Mouse (Mus musculus): ENCODE measurements around the gene Gm6793. TPM values are rescaled to one million over a fixed set of nuclear protein-coding genes. Genes with fewer than 3 reads are reported as not detected.

The Gm6793 gene
- polyA plus RNA-seq, 1 experiment from 2014 or later: 0.63 TPM

DNA sequence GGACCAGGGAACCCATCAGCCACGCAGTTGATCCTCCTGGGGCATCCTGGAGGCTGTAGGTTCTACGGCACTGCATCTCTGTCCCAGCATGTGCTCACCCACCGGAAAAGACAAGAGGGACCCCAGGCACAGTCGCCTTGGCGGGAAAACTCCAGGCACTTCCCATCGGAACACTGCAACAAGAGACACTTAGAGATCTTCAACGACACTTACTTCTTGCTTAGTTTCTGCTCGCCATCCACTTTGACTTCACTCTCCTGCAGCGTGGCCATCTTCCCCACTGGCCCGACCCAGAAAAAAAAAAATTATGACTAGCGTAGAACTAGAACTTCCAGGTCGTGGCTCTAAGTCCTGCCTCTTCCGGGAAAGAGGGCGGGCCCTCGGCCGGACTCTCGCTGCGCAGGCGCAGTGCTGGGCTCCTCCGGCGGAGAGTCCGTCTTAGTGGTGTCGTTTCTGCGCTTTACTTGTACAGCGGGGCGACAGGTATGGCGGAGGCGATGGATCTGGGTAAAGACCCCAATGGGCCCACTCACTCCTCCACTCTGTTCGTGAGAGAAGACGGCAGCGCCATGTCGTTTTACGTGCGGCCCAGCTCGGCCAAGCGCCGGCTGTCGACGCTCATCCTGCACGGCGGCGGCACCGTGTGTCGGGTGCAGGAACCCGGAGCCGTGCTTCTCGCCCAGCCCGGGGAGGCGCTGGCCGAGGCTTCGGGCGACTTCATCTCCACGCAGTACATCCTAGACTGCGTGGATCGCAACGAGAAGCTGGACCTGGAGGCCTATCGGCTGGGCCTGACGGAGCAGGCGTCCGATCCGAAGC, 3.6 kb downstream of the Gm6793 start, which contains the start of the genes Kars and Terf2ip:
Gene Kars (minus strand): TSS at position 327 of the 819 bp plus-strand sequence.
Gene Terf2ip (plus strand): TSS at position 402 of the 819 bp plus-strand sequence.
- Histone ChIP-seq H3K4me1 (replicated peaks) (peaks cover 11% of the 10 kb centered on the region), H3K4me2 (replicated peaks) (peak within 1 kb of the TSS; percentile 93), H3K36me3 (peaks cover 3% of the 10 kb centered on the region; the same call in 1 of the 2 replicates), H3K9ac (peak within 1 kb of the TSS; percentile 90), H3K27ac (peak within 1 kb of the TSS; percentile 79), H3K4me3 (replicated peaks) (peak within 1 kb of the TSS; percentile 96), H3K27me3 (replicated peaks) (no peaks in the 10 kb centered on the region), H3K9me3 (no peaks in the 10 kb centered on the region)
- WGBS: under 1% methylated on average over 61 of the region's 61 CpGs
- peak; percentile 96 for ATAC-seq

DNA sequence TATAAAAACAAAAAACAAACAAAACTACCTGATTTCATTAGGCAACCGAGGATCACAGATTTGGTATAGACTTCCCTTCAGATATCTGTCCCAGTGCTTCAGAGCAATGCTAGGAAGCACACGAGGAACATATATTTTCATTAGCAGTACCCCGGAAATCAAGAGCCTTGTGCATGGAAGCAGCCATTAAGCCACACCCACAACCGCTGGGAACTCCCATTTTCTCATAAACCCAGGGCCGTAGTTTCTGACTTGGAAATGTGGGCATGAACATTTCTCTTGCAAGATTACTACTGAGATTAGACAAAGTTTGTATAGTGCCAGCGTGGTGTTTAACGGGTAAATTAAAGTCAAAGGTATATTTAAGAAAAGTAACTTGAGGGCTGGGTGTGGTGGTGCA, 5.3 kb downstream of the Gm6793 start:
- no peak overlapping the region for H3K27ac ChIP-seq
- 0 out of 2 replicates have a peak overlapping the region, but pooled peaks have one; percentile 93 for H3K4me2 ChIP-seq (replicated peaks)
- no peaks in the 10 kb centered on the region for H3K27me3 ChIP-seq (replicated peaks)
- peaks cover 11% of the 10 kb centered on the region for H3K4me1 ChIP-seq (replicated peaks)
- H3K36me3 ChIP-seq: peaks cover 8% of the 10 kb centered on the region
- ATAC-seq: no peak
- H3K9me3 ChIP-seq: no peaks in the 10 kb centered on the region
- H3K9ac ChIP-seq: no peak overlapping the region
- 90% methylated on average over 7 of the region's 7 CpGs for WGBS
- H3K4me3 ChIP-seq (replicated peaks): no peak overlapping the region

DNA sequence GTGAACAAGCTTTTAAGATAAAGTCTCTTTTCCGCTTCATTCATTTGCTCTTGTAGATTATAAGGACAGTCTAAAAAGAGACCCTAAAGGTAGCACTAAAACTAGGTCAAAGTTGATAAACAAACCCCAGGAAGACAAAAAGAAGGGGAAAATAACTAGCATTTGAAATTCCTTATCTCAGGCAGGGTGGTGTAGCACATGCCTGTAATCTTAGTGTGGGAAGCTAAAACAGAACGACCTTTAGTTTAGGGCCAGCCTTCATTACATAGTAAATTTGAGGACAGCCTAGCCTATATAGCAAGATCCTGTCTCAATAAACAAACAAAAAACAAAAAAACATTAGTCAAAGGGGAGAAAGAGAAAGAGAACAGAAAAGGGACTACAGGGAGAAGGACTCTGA, 7.2 kb downstream of the Gm6793 start:
- WGBS: 89% methylated on average over 2 of the region's 2 CpGs
- H3K27ac ChIP-seq: no peak overlapping the region
- H3K27me3 ChIP-seq (replicated peaks): no peaks in the 10 kb centered on the region
- H3K4me2 ChIP-seq (replicated peaks): no peak overlapping the region
- H3K4me3 ChIP-seq (replicated peaks): no peak overlapping the region
- H3K4me1 ChIP-seq (replicated peaks): peaks cover 5% of the 10 kb centered on the region
- peaks cover 18% of the 10 kb centered on the region for H3K36me3 ChIP-seq
- H3K9me3 ChIP-seq: no peaks in the 10 kb centered on the region
- no peak for ATAC-seq
- H3K9ac ChIP-seq: no peak overlapping the region

GRCm38 (mm10) chr8:112005601-112006000, 9.2 kb downstream of the Gm6793 start:
- peaks cover 38% of the 10 kb centered on the region for H3K36me3 ChIP-seq
- no peaks in the 10 kb centered on the region for H3K27me3 ChIP-seq (replicated peaks)
- no peak overlapping the region for H3K27ac ChIP-seq
- no peaks in the 10 kb centered on the region for H3K9me3 ChIP-seq
- no peak overlapping the region for H3K4me2 ChIP-seq (replicated peaks)
- H3K4me1 ChIP-seq (replicated peaks): no peaks in the 10 kb centered on the region; the same call in 1 of the 2 replicates
- ATAC-seq: no peak
- H3K9ac ChIP-seq: no peak overlapping the region
- WGBS: 94% methylated on average over 6 of the region's 6 CpGs
- H3K4me3 ChIP-seq (replicated peaks): no peak overlapping the region

DNA sequence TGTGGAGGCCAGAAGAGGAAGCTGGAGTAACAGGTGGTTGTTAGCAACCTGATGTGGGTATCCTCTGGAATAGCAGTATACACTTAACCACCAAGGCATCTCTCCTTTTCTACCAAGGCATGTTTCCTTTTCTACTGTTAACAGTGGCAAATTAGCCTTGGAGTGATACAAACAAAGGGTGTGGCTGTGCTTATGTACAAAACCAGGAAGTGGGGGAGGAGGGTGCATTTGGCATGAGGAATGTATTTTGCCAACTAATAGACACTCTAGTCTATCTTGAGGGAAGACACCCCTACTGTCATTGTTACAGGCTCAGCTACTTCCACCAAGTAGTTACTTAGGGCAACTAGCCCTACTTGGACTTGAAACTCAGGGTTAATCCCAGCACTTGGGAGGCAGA, 10.1 kb downstream of the Gm6793 start:
- Histone ChIP-seq H3K4me3 (replicated peaks) (no peak overlapping the region), H3K9me3 (no peaks in the 10 kb centered on the region), H3K9ac (no peak overlapping the region), H3K27ac (no peak overlapping the region), H3K4me2 (replicated peaks) (no peak overlapping the region), H3K36me3 (peaks cover 47% of the 10 kb centered on the region), H3K27me3 (replicated peaks) (no peaks in the 10 kb centered on the region), H3K4me1 (replicated peaks) (no peaks in the 10 kb centered on the region; the same call in 1 of the 2 replicates)
- no peak for ATAC-seq

DNA sequence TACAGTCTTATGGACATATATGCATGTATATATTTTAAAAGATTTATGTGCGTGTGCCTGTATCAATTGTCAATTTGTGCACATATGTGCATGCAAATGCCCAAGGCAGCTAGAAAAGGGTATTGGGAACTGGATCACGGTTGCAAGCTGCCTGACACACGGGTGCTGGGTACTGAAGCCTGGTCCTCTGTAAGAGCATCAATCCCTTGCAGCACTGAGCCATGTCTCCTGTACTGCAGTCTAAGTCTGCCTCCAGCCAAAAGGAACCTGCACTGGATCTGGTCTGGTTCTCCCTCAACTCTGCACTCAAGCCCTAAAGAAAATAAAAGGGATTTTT, 22.2 kb downstream of the Gm6793 start:
- H3K4me3 ChIP-seq (replicated peaks): no peak overlapping the region
- no peaks in the 10 kb centered on the region for H3K27me3 ChIP-seq (replicated peaks)
- 59% methylated on average over 3 of the region's 3 CpGs for WGBS
- peak overlapping the region; percentile 63; the same call in 1 of the 2 replicates for H3K4me2 ChIP-seq (replicated peaks)
- 0 out of 2 replicates have a peak, but pooled peaks cover 3% of the 10 kb centered on the region for H3K4me1 ChIP-seq (replicated peaks)
- no peak overlapping the region for H3K9ac ChIP-seq
- H3K36me3 ChIP-seq: peaks cover 27% of the 10 kb centered on the region
- no peak overlapping the region for H3K27ac ChIP-seq
- no peaks in the 10 kb centered on the region for H3K9me3 ChIP-seq
- no peak for ATAC-seq

DNA sequence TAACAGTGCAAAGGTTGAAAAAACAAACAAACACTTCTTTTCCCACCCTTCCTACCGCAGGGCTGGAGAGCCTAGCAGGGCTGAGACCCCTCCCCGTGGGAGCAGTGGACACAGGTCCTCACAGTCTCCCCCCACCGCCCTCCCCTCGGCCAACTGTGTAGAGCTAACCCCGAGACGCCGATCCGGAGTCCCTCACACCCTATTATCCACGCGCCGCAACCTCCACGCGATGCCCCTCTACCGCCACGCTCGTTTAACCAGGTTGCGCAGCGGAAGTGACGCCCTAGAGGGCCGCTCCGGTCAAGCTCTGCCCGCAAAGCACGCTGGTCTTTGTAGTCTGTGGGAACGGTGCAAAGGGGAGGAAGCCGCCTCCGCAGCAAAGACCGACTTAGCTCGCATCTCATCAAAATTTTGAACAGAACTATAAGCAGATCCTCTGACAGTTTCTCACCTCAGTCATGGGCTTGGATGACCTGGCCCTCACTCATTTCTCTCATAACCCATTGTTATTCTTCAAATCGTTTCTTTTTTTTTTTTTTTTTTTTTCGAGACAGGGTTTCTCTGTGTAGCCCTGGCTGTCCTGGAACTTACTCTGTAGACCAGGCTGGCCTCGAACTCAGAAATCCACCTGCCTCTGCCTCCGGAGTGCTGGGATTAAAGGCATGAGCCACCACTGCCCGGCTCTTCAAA, 22.7 kb downstream of the Gm6793 start, which contains the start of gene Adat1:
Gene Adat1 (minus strand): TSS at position 290 of the 690 bp plus-strand sequence.
- Histone ChIP-seq H3K4me1 (replicated peaks) (0 out of 2 replicates have a peak, but pooled peaks cover 3% of the 10 kb centered on the region), H3K9me3 (no peaks in the 10 kb centered on the region), H3K4me2 (replicated peaks) (peak within 1 kb of the TSS; percentile 63), H3K4me3 (replicated peaks) (peak within 1 kb of the TSS; percentile 82), H3K9ac (peak within 1 kb of the TSS; percentile 78), H3K27ac (0 out of 2 replicates have a peak within 1 kb of the TSS, but pooled peaks have one; percentile 23), H3K36me3 (peaks cover 25% of the 10 kb centered on the region), H3K27me3 (replicated peaks) (no peaks in the 10 kb centered on the region)
- WGBS: 4% methylated on average over 33 of the region's 33 CpGs
- peak; percentile 97 for ATAC-seq

DNA sequence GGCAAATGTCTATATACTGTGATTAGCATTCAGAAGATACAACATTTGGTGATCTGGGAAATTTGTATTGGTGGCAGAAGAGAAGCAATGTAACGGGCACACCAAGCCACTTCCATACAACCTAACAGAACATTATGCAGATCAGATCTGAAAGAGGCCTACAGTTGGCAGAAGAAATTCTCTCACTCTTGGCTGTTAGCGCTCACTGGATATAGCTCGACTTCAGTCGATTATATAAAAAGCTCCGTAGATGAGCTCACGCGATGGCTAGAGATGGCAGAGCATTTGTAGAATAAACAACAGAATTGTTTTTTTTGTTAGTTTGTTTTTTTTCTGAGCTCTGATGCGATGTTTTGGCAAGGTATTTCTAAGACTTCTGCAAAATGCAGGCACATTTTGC, 23.6 kb downstream of the Gm6793 start:
- peak overlapping the region; percentile 82 for H3K4me3 ChIP-seq (replicated peaks)
- no peak overlapping the region for H3K27ac ChIP-seq
- 0 out of 2 replicates have a peak, but pooled peaks cover 3% of the 10 kb centered on the region for H3K4me1 ChIP-seq (replicated peaks)
- 59% methylated on average over 8 of the region's 8 CpGs for WGBS
- H3K9me3 ChIP-seq: no peaks in the 10 kb centered on the region
- ATAC-seq: no peak
- H3K4me2 ChIP-seq (replicated peaks): peak overlapping the region; percentile 63
- peak overlapping the region; percentile 78; the same call in 1 of the 2 replicates for H3K9ac ChIP-seq
- peaks cover 19% of the 10 kb centered on the region for H3K36me3 ChIP-seq
- H3K27me3 ChIP-seq (replicated peaks): no peaks in the 10 kb centered on the region

DNA sequence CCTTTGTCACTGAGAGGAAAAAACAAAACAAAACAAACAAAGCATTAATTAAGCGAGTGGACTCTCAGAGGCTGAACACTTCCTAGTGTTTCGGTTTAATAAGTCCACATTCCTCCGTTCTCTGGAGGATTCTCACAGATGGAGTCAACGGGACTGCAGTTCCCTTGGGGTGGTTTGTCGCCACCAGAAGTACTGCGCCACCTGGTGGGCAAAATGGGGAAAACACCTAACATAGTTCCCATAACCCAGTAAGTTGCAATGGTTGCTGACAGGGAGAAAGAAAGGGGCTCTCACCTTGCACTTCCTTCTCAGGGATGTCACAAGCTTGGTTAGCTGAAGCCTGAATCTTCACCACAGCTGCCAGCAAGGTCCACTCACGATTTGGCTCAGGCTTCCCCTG, 24.9 kb downstream of the Gm6793 start:
- WGBS: 12% methylated on average over 7 of the region's 7 CpGs
- no peak overlapping the region for H3K4me3 ChIP-seq (replicated peaks)

DNA sequence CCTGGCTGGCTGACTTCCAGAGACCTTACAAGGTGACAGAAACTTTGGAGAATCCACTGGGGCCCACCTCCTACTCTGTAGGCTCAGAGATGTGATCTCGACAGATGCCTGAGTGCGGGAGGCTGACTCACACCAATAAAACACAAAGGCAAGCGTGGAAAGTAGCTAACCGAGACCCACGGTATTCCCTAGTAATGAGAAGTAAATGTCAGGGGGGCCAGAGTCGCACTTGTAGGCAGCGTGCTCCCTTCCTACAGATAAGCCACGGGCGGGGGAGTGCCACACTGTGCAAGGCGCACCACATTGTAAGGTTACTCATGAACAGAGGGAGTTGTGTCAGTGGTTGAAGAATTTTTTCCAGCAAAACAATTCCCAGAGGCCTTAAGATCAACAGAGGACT, 30.3 kb downstream of the Gm6793 start:
- H3K36me3 ChIP-seq: peaks cover 18% of the 10 kb centered on the region; the same call in 1 of the 2 replicates
- no peak overlapping the region for H3K9ac ChIP-seq
- no peaks in the 10 kb centered on the region for H3K9me3 ChIP-seq
- no peaks in the 10 kb centered on the region for H3K27me3 ChIP-seq (replicated peaks)
- no peak overlapping the region for H3K4me2 ChIP-seq (replicated peaks)
- H3K4me1 ChIP-seq (replicated peaks): no peaks in the 10 kb centered on the region
- H3K27ac ChIP-seq: no peak overlapping the region
- no peak for ATAC-seq
- no peak overlapping the region for H3K4me3 ChIP-seq (replicated peaks)
- 72% methylated on average over 10 of the region's 10 CpGs for WGBS

More for the DNA sequence above, 24.9 kb downstream of the Gm6793 start:
- H3K4me2 ChIP-seq (replicated peaks): no peak overlapping the region
- no peaks in the 10 kb centered on the region for H3K27me3 ChIP-seq (replicated peaks)
- no peaks in the 10 kb centered on the region for H3K9me3 ChIP-seq
- no peak overlapping the region for H3K9ac ChIP-seq
- H3K4me1 ChIP-seq (replicated peaks): 0 out of 2 replicates have a peak, but pooled peaks cover 3% of the 10 kb centered on the region
- no peak overlapping the region for H3K27ac ChIP-seq
- peaks cover 21% of the 10 kb centered on the region for H3K36me3 ChIP-seq
- peak; percentile 1; the same call in 1 of the 2 replicates for ATAC-seq

GRCm38 (mm10) chr8:111982116-111982515, 32.7 kb downstream of the Gm6793 start:
- Histone ChIP-seq H3K4me1 (replicated peaks) (no peaks in the 10 kb centered on the region), H3K27ac (no peak overlapping the region), H3K9me3 (no peaks in the 10 kb centered on the region), H3K4me3 (replicated peaks) (no peak overlapping the region), H3K9ac (no peak overlapping the region), H3K27me3 (replicated peaks) (no peaks in the 10 kb centered on the region), H3K4me2 (replicated peaks) (no peak overlapping the region), H3K36me3 (0 out of 2 replicates have a peak, but pooled peaks cover 10% of the 10 kb centered on the region)
- 73% methylated on average over 7 of the region's 7 CpGs for WGBS
- ATAC-seq: no peak

GRCm38 (mm10) chr8:111978147-111978546, 36.7 kb downstream of the Gm6793 start:
- H3K4me2 ChIP-seq (replicated peaks): no peak overlapping the region
- H3K4me1 ChIP-seq (replicated peaks): no peaks in the 10 kb centered on the region
- no peaks in the 10 kb centered on the region for H3K27me3 ChIP-seq (replicated peaks)
- no peak overlapping the region for H3K4me3 ChIP-seq (replicated peaks)
- H3K36me3 ChIP-seq: peaks cover 8% of the 10 kb centered on the region; the same call in 1 of the 2 replicates
- no peaks in the 10 kb centered on the region for H3K9me3 ChIP-seq
- 64% methylated on average over 10 of the region's 10 CpGs for WGBS
- no peak for ATAC-seq
- no peak overlapping the region for H3K27ac ChIP-seq
- no peak overlapping the region for H3K9ac ChIP-seq

All from intestine, embryonic 15.5 days (tissue).